Mouse (Mus musculus): Measurements from ENCODE around the gene Rnf214.

Gene Rnf214

GRCm38 (mm10) chr9:45936883-45937282 is 30.2 kb upstream of the Rnf214 start:
- DNase-seq (ENCODE audit: low read depth, low spot score) = peak; percentile 56

GRCm38 (mm10) chr9:45935628-45936210 is 29.0 kb upstream of the Rnf214 start, which contains the start of gene Tagln:
Tagln (minus strand) TSS chr9:45936058.
- no peak for DNase-seq (ENCODE audit: low read depth, low spot score)

- DNase-seq (ENCODE audit: low read depth, low spot score) = no peak
Observed at GRCm38 (mm10) chr9:45932571-45933415, 26.1 kb upstream of the Rnf214 start.

- DNase-seq (ENCODE audit: low read depth, low spot score) = no peak
Observed at GRCm38 (mm10) chr9:45931958-45932357, 25.2 kb upstream of the Rnf214 start.

GRCm38 (mm10) chr9:45929285-45929684 is 22.6 kb upstream of the Rnf214 start:
- DNase-seq (ENCODE audit: low read depth, low spot score) = no peak

GRCm38 (mm10) chr9:45919895-45920294 is 13.2 kb upstream of the Rnf214 start:
- DNase-seq (ENCODE audit: low read depth, low spot score) = no peak

- DNase-seq (ENCODE audit: low read depth, low spot score) = no peak
Observed at GRCm38 (mm10) chr9:45917041-45917934, 10.6 kb upstream of the Rnf214 start.

GRCm38 (mm10) chr9:45915659-45916058 is 8.9 kb upstream of the Rnf214 start:
- DNase-seq (ENCODE audit: low read depth, low spot score) = no peak

- peak; percentile 49 for DNase-seq (ENCODE audit: low read depth, low spot score)
Observed at GRCm38 (mm10) chr9:45911673-45912072, 5.0 kb upstream of the Rnf214 start.

- DNase-seq (ENCODE audit: low read depth, low spot score) = no peak
Observed at GRCm38 (mm10) chr9:45910995-45911394, 4.3 kb upstream of the Rnf214 start.

GRCm38 (mm10) chr9:45907078-45907428 is 342 bp upstream of the Rnf214 start:
- no peak for DNase-seq (ENCODE audit: low read depth, low spot score)

- no peak for DNase-seq (ENCODE audit: low read depth, low spot score)
Observed at GRCm38 (mm10) chr9:45905811-45906237, 887 bp downstream of the Rnf214 start.

GRCm38 (mm10) chr9:45905196-45905595 is 1.5 kb downstream of the Rnf214 start:
- DNase-seq (ENCODE audit: low read depth, low spot score) = no peak

- no peak for DNase-seq (ENCODE audit: low read depth, low spot score)
Observed at GRCm38 (mm10) chr9:45893681-45894080, 13.0 kb downstream of the Rnf214 start.

- no peak for DNase-seq (ENCODE audit: low read depth, low spot score)
Observed at GRCm38 (mm10) chr9:45877928-45878327, 28.8 kb downstream of the Rnf214 start.

GRCm38 (mm10) chr9:45870265-45870664 is 36.4 kb downstream of the Rnf214 start:
- no peak for DNase-seq (ENCODE audit: low read depth, low spot score)

- DNase-seq (ENCODE audit: low read depth, low spot score) = no peak
Observed at GRCm38 (mm10) chr9:45869181-45869580, 37.5 kb downstream of the Rnf214 start.

GRCm38 (mm10) chr9:45861813-45862212 is 44.9 kb downstream of the Rnf214 start:
- no peak for DNase-seq (ENCODE audit: low read depth, low spot score)

GRCm38 (mm10) chr9:45859364-45859763 is 47.3 kb downstream of the Rnf214 start:
- DNase-seq (ENCODE audit: low read depth, low spot score) = no peak

GRCm38 (mm10) chr9:45854136-45854535 is 52.6 kb downstream of the Rnf214 start:
- DNase-seq (ENCODE audit: low read depth, low spot score) = no peak

- DNase-seq (ENCODE audit: low read depth, low spot score) = no peak
Observed at GRCm38 (mm10) chr9:45853695-45854094, 53.0 kb downstream of the Rnf214 start.

GRCm38 (mm10) chr9:45851776-45852175 is 54.9 kb downstream of the Rnf214 start:
- DNase-seq (ENCODE audit: low read depth, low spot score) = no peak
